Mouse (Mus musculus) ES-Bruce4 (cell line): ENCODE measurements around the gene Rtn4r. TPM values are rescaled to one million over a fixed set of nuclear protein-coding genes. Genes with fewer than 3 reads are reported as not detected.

Source experiments
- H3K27ac ChIP-seq: 2 replicates; pipeline ENCODE4 v1.5.1; 2012; ENCODE audit warnings: low read length, inconsistent platforms; ENCODE audit not compliant: insufficient read depth
- H3K27me3 ChIP-seq: 2 replicates; pipeline ENCODE4 v1.6.1; 2012; ENCODE audit warnings: mild to moderate bottlenecking, low read length, inconsistent platforms; ENCODE audit not compliant: control insufficient read depth, poor library complexity, insufficient read depth, severe bottlenecking
- H3K36me3 ChIP-seq: 2 replicates; pipeline ENCODE4 v1.6.1; 2012; ENCODE audit warnings: inconsistent platforms, mild to moderate bottlenecking, low read length, moderate library complexity; ENCODE audit not compliant: control insufficient read depth, poor library complexity, insufficient read depth, severe bottlenecking
- H3K4me1 ChIP-seq: one replicate; pipeline ENCODE4 v1.8.1; 2011; ENCODE audit warnings: low read length; ENCODE audit not compliant: control insufficient read depth, insufficient read depth
- H3K4me3 ChIP-seq: 2 replicates; pipeline ENCODE4 v1.5.1; 2011; ENCODE audit warnings: low read depth, mild to moderate bottlenecking, low read length
- H3K9ac ChIP-seq: 2 replicates; pipeline ENCODE4 v1.6.1; 2012; ENCODE audit warnings: low read depth, mild to moderate bottlenecking, inconsistent platforms; ENCODE audit not compliant: poor library complexity, severe bottlenecking
- H3K9me3 ChIP-seq: replicated peaks from 2 replicates; pipeline ENCODE4 v1.6.1; 2012; ENCODE audit warnings: mild to moderate bottlenecking, low read length, inconsistent platforms; ENCODE audit not compliant: control insufficient read depth, poor library complexity, insufficient read depth, severe bottlenecking
- CTCF ChIP-seq: IDR thresholded peaks from one replicate; pipeline ENCODE4 v1.8.1; 2011; ENCODE audit warnings: low read depth, low read length
- EP300 ChIP-seq: IDR thresholded peaks from 2 replicates; pipeline ENCODE4 v1.6.1; 2011; ENCODE audit warnings: low read depth, low read length; ENCODE audit not compliant: insufficient read depth
- POLR2A ChIP-seq: IDR thresholded peaks from one replicate; pipeline ENCODE4 v1.8.1; 2011; ENCODE audit warnings: low read length; ENCODE audit not compliant: insufficient read depth
- polyA plus RNA-seq: library from polyadenylated mRNA; stranded (reverse); fragments of >200 nt; gene quantifications from 2 replicates; pipeline ENCODE4 v1.2.4, GENCODE M21; 2011; ENCODE audit warnings: low read depth; ENCODE audit not compliant: missing spikeins, insufficient read depth, insufficient read length

Gene Rtn4r
- polyA plus RNA-seq, 1 experiment = 2.2 TPM

GRCm38 (mm10) chr16:18166613-18167190 lies 39.3 kb downstream of the Rtn4r start:
- Histone ChIP-seq H3K27me3 (no peaks in the 10 kb centered on the region), H3K27ac (no peak overlapping the region), H3K36me3 (no peaks in the 10 kb centered on the region), H3K4me1 (no peaks in the 10 kb centered on the region), H3K9me3 (no peaks in the 10 kb centered on the region), H3K9ac (no peak overlapping the region), H3K4me3 (no peak overlapping the region)
- TF ChIP-seq POLR2A = no peak
- no peak for TF ChIP-seq CTCF
- no peak for TF ChIP-seq EP300

GRCm38 (mm10) chr16:18169156-18169555 lies 41.7 kb downstream of the Rtn4r start:
- no peak overlapping the region for H3K27ac ChIP-seq
- H3K9ac ChIP-seq = no peak overlapping the region
- H3K4me1 ChIP-seq = no peaks in the 10 kb centered on the region
- TF ChIP-seq POLR2A (no peak), EP300 (no peak), CTCF (no peak)
- H3K9me3 ChIP-seq = no peaks in the 10 kb centered on the region
- H3K4me3 ChIP-seq = no peak overlapping the region
- H3K36me3 ChIP-seq = no peaks in the 10 kb centered on the region
- H3K27me3 ChIP-seq = no peaks in the 10 kb centered on the region

- no peak for TF ChIP-seq EP300
- TF ChIP-seq CTCF = no peak
- no peak for TF ChIP-seq POLR2A
- no peak overlapping the region for H3K4me3 ChIP-seq
- no peaks in the 10 kb centered on the region for H3K9me3 ChIP-seq
- H3K9ac ChIP-seq = no peak overlapping the region
- no peaks in the 10 kb centered on the region for H3K4me1 ChIP-seq
- H3K36me3 ChIP-seq = no peaks in the 10 kb centered on the region
- H3K27me3 ChIP-seq = no peaks in the 10 kb centered on the region
- no peak overlapping the region for H3K27ac ChIP-seq
Measured at GRCm38 (mm10) chr16:18169776-18170175, 42.3 kb downstream of the Rtn4r start.

- H3K36me3 ChIP-seq = no peaks in the 10 kb centered on the region
- H3K4me3 ChIP-seq = no peak overlapping the region
- TF ChIP-seq CTCF = peak; percentile 98
- TF ChIP-seq POLR2A = no peak
- H3K9ac ChIP-seq = no peak overlapping the region
- no peak overlapping the region for H3K27ac ChIP-seq
- H3K27me3 ChIP-seq = no peaks in the 10 kb centered on the region
- no peaks in the 10 kb centered on the region for H3K9me3 ChIP-seq
- H3K4me1 ChIP-seq = no peaks in the 10 kb centered on the region
Measured at GRCm38 (mm10) chr16:18172266-18172855, 44.9 kb downstream of the Rtn4r start.

- H3K4me1 ChIP-seq = no peaks in the 10 kb centered on the region
- no peak overlapping the region for H3K27ac ChIP-seq
- no peak overlapping the region for H3K9ac ChIP-seq
- no peaks in the 10 kb centered on the region for H3K9me3 ChIP-seq
- no peaks in the 10 kb centered on the region for H3K27me3 ChIP-seq
- no peaks in the 10 kb centered on the region for H3K36me3 ChIP-seq
- H3K4me3 ChIP-seq = no peak overlapping the region
- no peak for TF ChIP-seq CTCF
- TF ChIP-seq POLR2A = no peak
- no peak for TF ChIP-seq EP300
Measured at GRCm38 (mm10) chr16:18173231-18173630, 45.8 kb downstream of the Rtn4r start.

- Histone ChIP-seq H3K36me3 (no peaks in the 10 kb centered on the region), H3K4me3 (no peak overlapping the region), H3K4me1 (no peaks in the 10 kb centered on the region), H3K9me3 (no peaks in the 10 kb centered on the region), H3K27me3 (no peaks in the 10 kb centered on the region), H3K9ac (no peak overlapping the region), H3K27ac (no peak overlapping the region)
- TF ChIP-seq POLR2A = no peak
- no peak for TF ChIP-seq EP300
- TF ChIP-seq CTCF = no peak
Measured at GRCm38 (mm10) chr16:18173788-18174187, 46.3 kb downstream of the Rtn4r start.
